Mouse (Mus musculus) ES-CJ7 (cell line): Measurements from ENCODE around the gene Tex33.

Experiments
- DNase-seq: peaks from one replicate; pipeline ENCODE4 v3.0.0; 2011; ENCODE audit warnings: low read depth, low spot score

Tex33 gene

DNA sequence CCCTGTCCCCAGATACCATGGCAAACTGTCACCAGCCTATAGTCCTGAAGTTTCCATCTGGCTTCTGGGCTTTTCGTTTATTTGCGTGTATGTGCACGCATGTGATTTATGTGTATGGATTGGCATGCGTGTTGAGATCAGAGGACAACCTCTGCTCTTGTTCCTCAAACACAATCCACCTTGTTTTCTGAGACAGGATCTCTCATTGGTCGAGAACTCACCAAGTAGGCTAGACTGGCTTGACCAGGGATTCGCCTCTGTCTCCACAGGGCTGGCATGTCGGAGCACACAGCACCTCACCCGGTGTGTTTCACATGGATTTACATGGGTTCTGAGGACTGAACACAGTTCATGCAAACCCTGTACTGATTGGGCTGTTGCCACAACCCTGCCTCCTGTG, 18.4 kb upstream of the Tex33 start:
- DNase-seq, result no peak

- no peak for DNase-seq
Measured at GRCm38 (mm10) chr15:78413719-78414117, 18.0 kb upstream of the Tex33 start.

GRCm38 (mm10) chr15:78413083-78413718, 17.5 kb upstream of the Tex33 start:
- no peak for DNase-seq

DNA sequence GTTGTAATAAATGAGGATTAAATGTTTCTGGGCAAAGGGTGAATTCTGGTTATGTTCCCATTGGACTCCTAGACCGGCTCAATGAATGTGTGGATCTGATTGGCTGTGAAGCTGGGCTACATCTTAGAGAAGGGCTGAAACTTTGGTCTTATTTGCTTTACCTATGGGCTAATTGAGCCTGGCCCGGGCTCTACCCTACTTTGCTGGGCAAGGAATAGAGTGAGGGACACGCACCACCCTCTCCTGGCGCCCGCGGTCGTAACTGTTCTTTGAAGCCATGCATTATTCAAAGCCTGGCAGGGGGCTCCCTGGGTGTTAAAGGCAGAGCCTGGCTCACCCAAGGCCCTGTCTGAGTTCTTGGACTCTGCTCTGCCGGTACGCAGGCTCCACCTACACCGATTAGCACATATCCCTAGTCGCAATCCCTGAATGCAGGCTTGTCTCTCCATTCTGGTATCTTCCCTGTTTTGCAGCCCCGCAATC, 13.9 kb upstream of the Tex33 start:
- DNase-seq, result peak; percentile 35

DNA sequence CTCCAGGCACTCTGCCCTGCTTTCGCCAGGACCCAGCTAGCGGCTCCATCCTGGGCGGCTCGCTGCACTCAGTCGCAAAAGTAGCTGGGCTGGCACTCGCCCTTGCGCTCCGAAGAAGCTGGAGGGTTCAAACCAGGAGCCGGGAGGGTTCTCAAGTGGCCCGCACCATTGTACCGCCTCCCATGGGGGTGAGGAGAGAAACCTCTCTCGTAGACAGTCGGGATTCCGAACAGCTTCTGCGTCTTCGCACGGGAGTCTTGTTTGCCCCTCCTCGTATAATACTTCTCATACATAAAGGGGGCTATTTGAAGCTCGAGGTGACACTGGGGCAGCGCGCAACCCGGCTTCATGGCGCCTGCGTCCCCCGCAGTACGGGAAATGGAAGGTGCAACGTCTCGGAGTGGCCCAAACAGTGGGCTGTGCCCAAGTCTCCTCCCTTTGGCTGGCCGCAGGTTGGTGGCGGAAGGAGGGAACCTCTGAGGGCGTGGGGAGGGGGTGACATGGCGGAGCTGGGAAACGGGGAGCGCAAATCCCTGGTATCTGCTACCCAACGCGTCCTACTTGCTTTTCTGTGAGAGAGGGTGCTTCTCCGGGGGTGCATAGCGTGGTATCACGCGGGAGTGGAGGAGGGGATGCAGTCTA, 10.7 kb upstream of the Tex33 start, which contains the start of gene Mpst:
Gene Mpst, plus strand, starts transcription at position 124 of the 642 bp plus-strand sequence.
- peak; percentile 88 for DNase-seq

GRCm38 (mm10) chr15:78405517-78406211, 10.0 kb upstream of the Tex33 start, which contains the start of gene Tst:
Gene Tst, minus strand, starts transcription at chr15:78405907.
- peak; percentile 99 for DNase-seq

- DNase-seq, result no peak
Measured at GRCm38 (mm10) chr15:78405098-78405497, 9.4 kb upstream of the Tex33 start.

GRCm38 (mm10) chr15:78403896-78404295, 8.2 kb upstream of the Tex33 start:
- DNase-seq, result no peak

DNA sequence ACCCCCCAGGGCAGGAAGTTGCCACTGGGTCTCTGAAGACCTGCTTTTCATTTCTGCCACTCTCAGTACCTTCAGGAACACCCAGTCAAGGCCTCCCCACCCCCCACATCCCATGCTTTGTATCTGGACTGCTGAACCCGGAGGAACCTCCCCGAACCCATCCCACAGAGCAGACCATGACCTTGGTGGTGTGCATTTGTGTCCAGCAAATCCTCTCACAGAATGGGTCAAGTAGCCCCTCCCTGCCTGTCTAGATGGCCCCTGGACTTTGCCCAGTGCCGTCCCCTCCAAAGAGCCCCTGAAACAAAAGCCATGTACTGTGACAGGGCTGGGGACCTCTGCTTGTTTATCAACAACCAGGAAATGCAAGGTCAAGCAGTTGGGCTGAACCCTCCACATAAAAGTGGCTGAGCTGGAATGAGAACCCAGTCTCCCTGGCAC, 7.6 kb upstream of the Tex33 start:
- peak; percentile 77 for DNase-seq

- no peak for DNase-seq
Measured at GRCm38 (mm10) chr15:78402423-78402822, 6.7 kb upstream of the Tex33 start.

DNA sequence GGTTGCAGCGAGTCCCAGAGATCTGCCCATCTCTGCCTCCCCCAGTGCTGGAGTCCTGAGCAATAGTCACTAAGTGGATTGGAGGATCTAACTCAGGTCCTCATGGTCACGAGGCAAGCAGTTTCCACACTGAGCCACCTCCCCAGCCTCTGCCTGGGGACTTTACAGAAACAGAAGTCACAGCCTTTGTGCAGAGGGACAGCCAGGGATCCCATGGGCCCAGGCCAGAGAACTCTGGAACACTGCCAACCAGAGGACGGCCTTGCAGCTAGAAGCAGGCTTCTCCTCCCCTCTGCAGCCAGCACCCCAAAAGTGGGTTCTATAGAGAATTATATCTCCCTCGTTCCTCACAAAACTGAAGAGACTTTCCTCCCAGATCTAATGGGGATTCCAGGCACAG, 6.2 kb upstream of the Tex33 start:
- no peak for DNase-seq

GRCm38 (mm10) chr15:78401345-78401744, 5.6 kb upstream of the Tex33 start:
- no peak for DNase-seq

GRCm38 (mm10) chr15:78390855-78391254, 4.9 kb downstream of the Tex33 start:
- DNase-seq, result no peak

DNA sequence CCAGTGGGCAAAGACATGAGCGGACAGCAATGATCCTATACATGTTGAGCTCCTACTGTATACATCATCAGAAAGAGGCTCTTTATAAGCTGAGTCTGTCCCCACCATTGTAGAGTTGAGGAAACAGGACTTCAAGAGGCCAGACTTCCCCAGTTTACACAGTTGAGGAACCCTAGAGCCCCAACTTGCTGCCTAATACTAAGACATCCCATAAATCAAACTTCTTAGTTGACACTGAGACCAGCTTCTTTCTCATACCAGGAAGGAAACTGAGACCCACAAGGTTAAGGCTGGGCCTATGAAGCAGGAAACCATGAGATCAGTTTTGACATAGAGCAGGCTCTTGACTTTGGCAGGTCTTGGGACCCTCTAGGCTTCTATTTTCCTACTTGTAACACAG, 10.1 kb downstream of the Tex33 start:
- DNase-seq, result no peak

DNA sequence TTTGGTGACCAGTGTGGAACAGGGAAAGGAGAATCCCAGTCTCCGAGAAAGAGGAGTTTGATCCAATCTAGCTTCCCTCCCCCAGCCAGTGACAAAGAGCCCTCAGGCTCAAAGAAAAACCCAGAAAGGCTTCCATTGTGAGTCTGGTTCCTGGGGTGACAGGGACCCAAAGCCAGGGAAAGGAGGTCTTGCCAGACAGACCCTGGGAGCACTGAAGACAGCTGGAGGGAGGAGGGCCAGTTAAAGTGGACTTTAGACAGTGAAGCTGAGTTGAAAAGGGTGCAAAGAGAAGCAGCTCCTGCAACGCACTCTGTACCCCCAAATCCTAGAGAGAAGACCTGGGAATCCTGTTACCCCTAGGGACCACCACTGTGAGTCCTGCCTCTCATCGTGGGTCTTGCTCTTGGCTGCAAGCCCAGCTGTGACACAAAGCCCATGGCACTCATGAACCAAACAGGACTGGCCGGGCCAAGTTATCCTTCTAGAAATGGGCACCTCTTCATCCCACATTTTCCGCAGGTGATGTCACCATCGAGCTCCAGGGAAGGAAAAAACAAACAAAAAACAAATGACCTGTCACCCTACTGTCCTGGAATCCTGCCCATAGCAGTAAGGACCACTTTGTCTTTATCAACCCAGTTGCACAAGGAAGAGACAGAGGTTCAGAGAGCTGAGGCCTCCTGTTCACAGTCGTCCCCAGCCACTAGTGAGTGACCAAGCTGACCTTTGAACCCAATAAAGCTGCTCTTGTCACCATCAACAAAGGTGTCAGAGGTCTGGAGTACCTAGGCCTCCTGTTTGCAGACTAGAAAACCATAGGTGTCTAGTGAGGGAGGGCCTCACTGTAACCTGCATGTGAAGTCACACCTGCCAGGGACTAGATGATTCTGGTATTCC, 11.2 kb downstream of the Tex33 start:
- DNase-seq, result no peak

DNA sequence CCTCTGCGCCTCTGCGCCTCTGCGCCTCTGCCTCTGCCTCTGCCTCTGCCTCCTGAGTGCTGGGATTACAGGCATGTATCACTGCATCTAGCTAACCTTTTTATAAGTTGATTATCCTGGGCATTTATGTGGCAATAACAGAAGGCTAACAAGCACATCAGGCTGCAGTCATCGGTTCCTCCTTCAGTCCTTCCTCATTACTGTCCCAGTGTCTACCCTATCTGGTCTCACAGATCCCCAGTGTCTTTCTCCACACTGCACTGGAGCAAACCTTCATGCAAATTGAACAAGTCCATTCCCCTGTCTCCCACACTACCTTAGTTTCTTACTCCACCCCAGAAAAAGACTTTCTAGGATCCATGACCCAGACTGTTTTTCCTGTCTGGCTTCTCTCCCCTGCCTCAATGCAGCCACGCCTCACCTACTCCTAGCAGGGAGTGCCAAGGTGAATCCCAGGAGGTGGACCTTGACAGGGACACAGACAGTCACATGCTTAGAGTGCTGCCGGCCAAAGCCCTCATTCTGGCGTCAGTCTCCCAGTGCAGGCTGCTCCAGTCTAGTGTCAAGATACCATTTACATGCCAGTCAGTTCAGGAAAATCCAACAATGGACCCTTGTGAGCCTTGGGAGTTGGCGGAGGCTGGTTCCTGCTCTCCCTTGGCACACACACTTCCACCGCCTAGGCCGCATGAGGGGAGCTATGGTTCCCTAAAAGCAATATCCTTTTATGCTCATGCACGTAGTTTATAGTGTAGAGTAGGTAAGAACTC, 12.1 kb downstream of the Tex33 start:
- peak; percentile 23 for DNase-seq

DNA sequence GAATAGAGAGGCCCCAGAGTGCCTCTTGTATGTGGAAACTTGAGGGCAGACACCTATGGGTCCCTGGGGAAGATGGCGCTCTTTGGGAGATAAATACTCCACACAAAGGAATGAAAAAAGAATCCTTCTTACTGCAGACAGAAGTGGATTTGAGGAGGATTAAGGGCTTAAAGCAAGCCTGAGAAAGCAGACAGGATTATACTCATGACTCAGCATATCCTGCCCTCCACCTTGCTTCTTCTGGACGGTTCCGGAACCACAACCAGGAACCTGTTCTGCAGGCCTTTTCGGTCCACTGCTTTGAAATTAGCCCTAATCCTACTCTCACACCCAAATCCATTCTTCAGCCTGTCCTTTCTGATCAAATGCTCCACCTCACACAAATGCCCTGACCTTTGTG, 13.6 kb downstream of the Tex33 start:
- DNase-seq, result no peak

DNA sequence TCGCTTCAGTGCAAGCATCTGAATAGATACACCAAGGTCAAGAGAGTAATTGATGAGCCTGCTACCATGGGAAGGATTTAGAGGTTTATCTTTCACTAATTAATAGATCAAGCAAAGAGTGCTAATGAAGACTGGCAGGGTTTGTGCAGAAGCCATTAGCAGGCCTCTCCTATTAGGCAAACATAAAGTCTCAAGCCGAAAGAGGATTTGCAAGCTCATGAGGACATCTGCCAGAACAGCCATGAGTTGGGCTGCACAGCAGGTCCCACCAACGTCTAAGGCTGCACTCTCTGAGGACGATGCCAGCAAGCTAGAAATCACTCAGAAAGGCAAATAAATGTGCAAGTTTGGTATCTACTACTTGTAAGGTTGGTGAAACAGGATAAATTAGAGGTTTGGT, 15.0 kb downstream of the Tex33 start:
- no peak for DNase-seq

DNA sequence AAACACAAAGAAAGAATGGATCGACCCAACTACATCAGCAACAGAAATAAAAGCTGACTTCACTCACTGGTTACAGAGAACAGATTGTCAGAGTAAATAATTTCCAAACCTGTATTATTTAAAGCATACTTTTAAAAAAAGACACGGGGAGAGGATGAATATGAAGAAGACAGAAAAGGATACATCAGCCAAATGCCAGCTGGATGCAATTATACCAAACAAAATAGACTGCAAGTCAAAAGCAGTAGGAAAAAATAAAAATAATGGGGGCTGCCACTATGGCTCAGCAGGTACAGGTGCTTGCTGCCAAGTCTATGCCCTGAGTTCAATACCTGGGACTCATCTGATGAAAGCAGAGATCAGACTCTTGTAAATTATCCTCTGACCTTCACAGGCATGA, 15.5 kb downstream of the Tex33 start:
- DNase-seq, result no peak

DNA sequence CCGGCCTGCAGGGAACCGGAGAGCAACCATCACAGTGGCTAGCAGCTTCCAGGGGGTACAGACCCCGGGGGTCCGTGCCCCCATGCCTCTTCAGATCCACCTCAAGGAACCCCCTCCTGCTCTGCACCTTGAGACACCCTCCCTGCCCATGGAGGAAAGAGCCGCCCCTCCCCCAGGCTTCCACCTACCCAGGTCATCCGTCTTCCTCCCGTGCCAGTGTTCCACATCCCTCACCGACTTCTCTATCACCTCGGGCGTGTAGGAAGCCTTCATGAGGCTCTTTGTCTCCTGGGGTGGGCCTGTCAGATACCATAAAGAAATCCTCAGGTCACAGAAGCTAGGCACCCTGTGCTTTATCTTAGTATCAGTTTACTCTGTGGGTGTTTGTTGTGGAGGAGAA, 17.2 kb downstream of the Tex33 start:
- no peak for DNase-seq

- DNase-seq, result no peak
Measured at GRCm38 (mm10) chr15:78377859-78378258, 17.9 kb downstream of the Tex33 start.
